Comparison of ENCODE assay signal across 9 mouse cellular contexts in genomic region chr13:36732891-36733490, GRCm38 (mm10). TPM values are rescaled to one million over a fixed set of nuclear protein-coding genes. Genes with fewer than 3 reads are reported as not detected.
A peak's percentile ranks its signal among the peaks of the same experiment; 100 is the strongest.
DNase-seq lines count a peak whose midpoint lies in the region; ATAC-seq and TF ChIP-seq lines count a peak whose summit lies in the region.
"Had no signal": no experiment of that assay in that cellular context is flagged by ENCODE, and none has a peak within 500 bp of the region (broad histone marks: within the 10 kb centered on the region; RNA-seq: fewer than 3 reads in every experiment).

No protein-coding gene starts in this region.

- no peaks in the 10 kb centered on the region for H3K9me3 ChIP-seq in kidney, postnatal 0 days (replicated peaks; ENCODE audit: low read length)
- H3K9me3 ChIP-seq in embryonic facial prominence, embryonic 14.5 days (ENCODE audit: control insufficient read depth, low read length) = no peaks in the 10 kb centered on the region
- H3K9me3 ChIP-seq in midbrain, postnatal 0 days (ENCODE audit: low read length) = no peaks in the 10 kb centered on the region
- H3K9me3 ChIP-seq: lung, embryonic 15.5 days had no signal

- H3K9ac ChIP-seq in kidney, postnatal 0 days (ENCODE audit: low read depth, low read length) = no peak overlapping the region
- H3K9ac ChIP-seq in embryonic facial prominence, embryonic 14.5 days (ENCODE audit: low read depth, low read length) = no peak overlapping the region
- peak overlapping the region; percentile 80 for H3K9ac ChIP-seq in midbrain, postnatal 0 days (replicated peaks; ENCODE audit: low read length, poor library complexity, severe bottlenecking)
- H3K9ac ChIP-seq: lung, embryonic 15.5 days had no signal

- WGBS in kidney, postnatal 0 days = 9% methylated on average over 6 of the region's 6 CpGs
- 6% methylated on average over 6 of the region's 6 CpGs for WGBS in embryonic facial prominence, embryonic 14.5 days
- 6% methylated on average over 6 of the region's 6 CpGs for WGBS in midbrain, postnatal 0 days

- no peak overlapping the region for H3K4me2 ChIP-seq in kidney, postnatal 0 days (ENCODE audit: low read length)
- H3K4me2 ChIP-seq in embryonic facial prominence, embryonic 14.5 days (ENCODE audit: low read depth, low read length) = no peak overlapping the region
- H3K4me2 ChIP-seq in midbrain, postnatal 0 days (ENCODE audit: low read depth, low read length, poor library complexity, severe bottlenecking) = peak overlapping the region; percentile 64

- peaks cover 11% of the 10 kb centered on the region; the same call in 1 of the 2 replicates for H3K4me1 ChIP-seq in kidney, postnatal 0 days (replicated peaks; ENCODE audit: insufficient read depth, low read length)
- H3K4me1 ChIP-seq in embryonic facial prominence, embryonic 14.5 days (ENCODE audit: control insufficient read depth, insufficient read depth, low read length) = peaks cover 18% of the 10 kb centered on the region; the same call in 1 of the 2 replicates
- no peaks in the 10 kb centered on the region for H3K4me1 ChIP-seq in midbrain, postnatal 0 days (ENCODE audit: insufficient read depth, low read length)

- H3K4me3 ChIP-seq in kidney, postnatal 0 days (replicated peaks; ENCODE audit: low read depth, low read length) = no peak overlapping the region
- peak overlapping the region; percentile 25 for H3K4me3 ChIP-seq in embryonic facial prominence, embryonic 14.5 days (ENCODE audit: low read depth, low read length)
- peak overlapping the region; percentile 54 for H3K4me3 ChIP-seq in midbrain, postnatal 0 days (ENCODE audit: low read depth, low read length)

- ATAC-seq in kidney, postnatal 0 days (replicated peaks; ENCODE audit: low FRiP score, low read depth) = no peak
- ATAC-seq in embryonic facial prominence, embryonic 14.5 days (ENCODE audit: low read depth) = no peak
- ATAC-seq in midbrain, postnatal 0 days (ENCODE audit: low FRiP score) = no peak

- H3K36me3 ChIP-seq in kidney, postnatal 0 days (ENCODE audit: insufficient read depth, low read length) = no peaks in the 10 kb centered on the region
- H3K36me3 ChIP-seq in embryonic facial prominence, embryonic 14.5 days (ENCODE audit: control insufficient read depth, insufficient read depth, low read length) = no peaks in the 10 kb centered on the region
- H3K36me3 ChIP-seq in midbrain, postnatal 0 days (ENCODE audit: insufficient read depth, low read length) = no peaks in the 10 kb centered on the region
- H3K36me3 ChIP-seq: lung, embryonic 15.5 days had no signal

- H3K27me3 ChIP-seq in kidney, postnatal 0 days (ENCODE audit: insufficient read depth, low read length) = peaks cover 76% of the 10 kb centered on the region
- peaks cover 82% of the 10 kb centered on the region for H3K27me3 ChIP-seq in embryonic facial prominence, embryonic 14.5 days (replicated peaks; ENCODE audit: control insufficient read depth, insufficient read depth, low read length)
- no peaks in the 10 kb centered on the region for H3K27me3 ChIP-seq in midbrain, postnatal 0 days (ENCODE audit: insufficient read depth, low read length)

- H3K27ac ChIP-seq in kidney, postnatal 0 days = no peak overlapping the region
- H3K27ac ChIP-seq in embryonic facial prominence, embryonic 14.5 days (replicated peaks; ENCODE audit: low read depth, low read length) = no peak overlapping the region
- H3K27ac ChIP-seq in midbrain, postnatal 0 days (ENCODE audit: low read depth, low read length) = peak overlapping the region; percentile 94
- H3K27ac ChIP-seq: lung, embryonic 15.5 days had no signal

- TF ChIP-seq CTCF in kidney, postnatal 0 days (IDR thresholded peaks at IDR 0.05; ENCODE audit: low read depth) = no peak
- no peak for TF ChIP-seq CTCF in midbrain, postnatal 0 days (IDR thresholded peaks at IDR 0.05)

- DNase-seq in kidney, postnatal 0 days (ENCODE audit: low spot score) = peak; percentile 31
- no peak for DNase-seq in kidney, adult 11 months
- DNase-seq in embryonic facial prominence, embryonic 14.5 days (ENCODE audit: low spot score) = no peak
- peak; percentile 23 for DNase-seq in induced T-regulatory cell, adult 2 months (ENCODE audit: low read depth)
- DNase-seq in midbrain, postnatal 0 days (ENCODE audit: low spot score) = no peak
- no peak for DNase-seq in layer of hippocampus, postnatal 14 days (ENCODE audit: low spot score in 2 of 2)
- no peak for DNase-seq in ovary, postnatal 14 days (ENCODE audit: low spot score)
- no peak for DNase-seq in c-Kit-positive CD71-positive TER-119-positive erythroid progenitor cells, embryonic 14.5 days (ENCODE audit: low spot score)

RNA-seq across cellular contexts. Expression of gene Nrn1, which starts 1.9 kb away (rescaled TPM):
- polyA plus RNA-seq in kidney, postnatal 0 days (2015; fragmentation: Nextera tagmentation; extraction: Ambion mirVana) = 0.16 TPM in 1 of 2 replicates, not detected in the other
- polyA plus RNA-seq in embryonic facial prominence, embryonic 14.5 days (2014; fragmentation: Nextera tagmentation; extraction: Ambion mirVana) = 9.4 and 12.0 TPM in 2 replicates
- total RNA-seq in midbrain, postnatal 0 days (2014; rRNA removed) = 122 and 155 TPM in 2 replicates
- 54.0 and 67.8 TPM in 2 replicates for polyA plus RNA-seq in midbrain, postnatal 0 days (2015; fragmentation: Nextera tagmentation; extraction: Ambion mirVana)
- 100 to 1,000 TPM; 243 to 245 TPM for total RNA-seq in layer of hippocampus, postnatal 14 days (2021)

Comparison
In these comparisons a context has a peak if more than half of its experiments do, and no peak if none do; other contexts are left out.
1. DNase-seq: peak in kidney, postnatal 0 days (single experiment) and induced T-regulatory cell, adult 2 months (single experiment); none in kidney, adult 11 months (single experiment), embryonic facial prominence, embryonic 14.5 days (single experiment), midbrain, postnatal 0 days (single experiment), layer of hippocampus, postnatal 14 days (0 of 2), ovary, postnatal 14 days (single experiment) and c-Kit-positive CD71-positive TER-119-positive erythroid progenitor cells, embryonic 14.5 days (single experiment).